In the genomic region with DNA sequence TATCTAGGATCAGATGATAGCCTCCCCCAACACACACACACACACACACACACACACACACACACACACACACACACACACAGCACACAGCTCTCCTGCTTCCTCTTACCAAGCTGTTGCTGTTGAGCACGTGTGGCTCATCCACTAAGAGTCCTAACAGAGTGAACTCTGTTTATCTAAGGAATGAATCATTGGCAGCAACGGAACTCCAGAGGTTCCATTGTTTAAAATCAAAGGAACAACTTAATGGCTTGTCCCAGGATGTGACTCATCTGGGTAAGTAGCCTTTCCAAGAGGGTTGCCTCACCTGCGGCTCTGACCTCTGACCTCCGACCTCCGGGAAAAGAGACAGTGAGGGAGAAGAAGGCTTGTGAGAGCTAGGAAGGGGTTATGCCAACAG, we compare ENCODE assay signal across 10 mouse cellular contexts. TPM values are rescaled to one million over a fixed set of nuclear protein-coding genes. Genes with fewer than 3 reads are reported as not detected.
A peak's percentile ranks its signal among the peaks of the same experiment; 100 is the strongest.
DNase-seq lines count a peak whose midpoint lies in the region; ATAC-seq and TF ChIP-seq lines count a peak whose summit lies in the region.
"Had no signal": no experiment of that assay in that cellular context is flagged by ENCODE, and none has a peak within 500 bp of the region (broad histone marks: within the 10 kb centered on the region; RNA-seq: fewer than 3 reads in every experiment).

No protein-coding gene starts in this region.

- in situ Hi-C loops in ES-E14 (cut with MboI; ENCODE audit: low sequenced_read_pairs in 2 of 2, unreplicated experiment in 2 of 2), result no loop called here

- DNase-seq in adrenal gland, adult (ENCODE audit: inconsistent age in 2 of 2, low spot score in 1 of 2), result peak; percentile 40 to 68
- no peak for DNase-seq in adrenal gland, adult 18-20 months (ENCODE audit: low spot score in 2 of 2)
- no peak for DNase-seq in ES-E14 (ENCODE audit: low read depth, low spot score)
- DNase-seq in heart, adult 9 months (ENCODE audit: low spot score in 2 of 2), result peak; percentile 35 to 71
- DNase-seq in layer of hippocampus, postnatal 10 days (ENCODE audit: low spot score in 2 of 2), result no peak
- DNase-seq in midbrain, embryonic 10.5 days (ENCODE audit: low spot score), result no peak
- DNase-seq in ovary, adult 18-20 months (ENCODE audit: low spot score), result no peak
- DNase-seq: right cerebral cortex, postnatal 14 days had no signal

- no peak overlapping the region for H3K4me3 ChIP-seq in ES-E14 (ENCODE audit: insufficient read depth in 1 of 2, low read depth in 1 of 2, low read length in 2 of 2, poor library complexity in 1 of 2, severe bottlenecking in 1 of 2)
- H3K4me3 ChIP-seq in lung, embryonic 15.5 days, result no peak overlapping the region
- no peak overlapping the region for H3K4me3 ChIP-seq in midbrain, embryonic 10.5 days
- H3K4me3 ChIP-seq: limb, embryonic 12.5 days had no signal

- no peaks in the 10 kb centered on the region for H3K27me3 ChIP-seq in lung, embryonic 15.5 days
- no peaks in the 10 kb centered on the region for H3K27me3 ChIP-seq in midbrain, embryonic 10.5 days (ENCODE audit: low read depth, poor library complexity, severe bottlenecking)
- H3K27me3 ChIP-seq: limb, embryonic 12.5 days had no signal

- H3K9me3 ChIP-seq in ES-E14 (ENCODE audit: control insufficient read depth, insufficient read depth, low read depth, low read length), result no peaks in the 10 kb centered on the region
- no peaks in the 10 kb centered on the region; the same call in 1 of the 2 replicates for H3K9me3 ChIP-seq in lung, embryonic 15.5 days
- H3K9me3 ChIP-seq in midbrain, embryonic 10.5 days (replicated peaks), result no peaks in the 10 kb centered on the region

- no peak overlapping the region for H3K27ac ChIP-seq in ES-E14 (ENCODE audit: insufficient read depth, low read depth, low read length, poor library complexity, severe bottlenecking)
- H3K27ac ChIP-seq in lung, embryonic 15.5 days, result peak overlapping the region; percentile 38; the same call in 1 of the 2 replicates
- H3K27ac ChIP-seq in midbrain, embryonic 10.5 days (replicated peaks), result no peak overlapping the region
- H3K27ac ChIP-seq: limb, embryonic 12.5 days had no signal

- H3K36me3 ChIP-seq in ES-E14 (ENCODE audit: control insufficient read depth, insufficient read depth, low read length, poor library complexity, severe bottlenecking), result no peaks in the 10 kb centered on the region
- H3K36me3 ChIP-seq in lung, embryonic 15.5 days, result no peaks in the 10 kb centered on the region
- no peaks in the 10 kb centered on the region for H3K36me3 ChIP-seq in midbrain, embryonic 10.5 days
- H3K36me3 ChIP-seq: limb, embryonic 12.5 days had no signal

- peaks cover 0 to 5% of the 10 kb centered on the region in 2 experiments; a peak in 1 of 4 replicates for H3K4me1 ChIP-seq in ES-E14 (ENCODE audit: control insufficient read depth in 2 of 2, insufficient read depth in 2 of 2, low read length in 2 of 2, poor library complexity in 1 of 2)
- peaks cover 13% of the 10 kb centered on the region for H3K4me1 ChIP-seq in lung, embryonic 15.5 days
- peaks cover 9% of the 10 kb centered on the region for H3K4me1 ChIP-seq in midbrain, embryonic 10.5 days
- H3K4me1 ChIP-seq: limb, embryonic 12.5 days had no signal

- whole genome bisulfite sequencing in lung, embryonic 15.5 days, result 6% methylated on average over 5 of the region's 5 CpGs
- WGBS in midbrain, embryonic 10.5 days, result 64% methylated on average over 5 of the region's 5 CpGs

- H3K4me2 ChIP-seq in lung, embryonic 15.5 days, result no peak overlapping the region
- H3K4me2 ChIP-seq: limb, embryonic 12.5 days had no signal

- ATAC-seq in lung, embryonic 15.5 days (ENCODE audit: borderline replicate concordance, extremely low read depth, low FRiP score, low TSS enrichment), result peak; percentile 72

- H3K9ac ChIP-seq in ES-E14 (ENCODE audit: insufficient read depth, low read depth, low read length, poor library complexity, severe bottlenecking), result no peak overlapping the region
- no peak overlapping the region for H3K9ac ChIP-seq in lung, embryonic 15.5 days
- H3K9ac ChIP-seq: limb, embryonic 12.5 days had no signal

TF ChIP-seq in ES-E14, 5 proteins besides CTCF, POLR2A, EP300 and RAD21:
- TF ChIP-seq CHD2 (IDR thresholded peaks at IDR 0.05; ENCODE audit: low read depth, low read length) (peak; percentile 66), ZNF384 (IDR thresholded peaks at IDR 0.05; ENCODE audit: low read depth, low read length) (no peak), MAFK (IDR thresholded peaks at IDR 0.05; ENCODE audit: insufficient read depth, low read depth, low read length) (no peak), ZC3H11A (IDR thresholded peaks at IDR 0.05; ENCODE audit: borderline replicate concordance, low read depth, low read length) (no peak)

RNA-seq across cellular contexts. Expression of a gene that starts 29.9 kb away (rescaled TPM):
- total RNA-seq in adrenal gland, adult 18-20 months (2021), result 10 to 100 TPM; 32.7 to 34.8 TPM
- 7.9 and 9.4 TPM in 2 replicates for total RNA-seq in ES-E14 (2012; rRNA removed)
- 22.7 and 23.4 TPM in 2 replicates for polyA plus RNA-seq in lung, embryonic 15.5 days (2015; fragmentation: Nextera tagmentation; extraction: Ambion mirVana)
- total RNA-seq in layer of hippocampus, postnatal 10 days (2021), result 10 to 100 TPM; 47.0 to 50.5 TPM
- 31.8 and 37.1 TPM in 2 replicates for polyA plus RNA-seq in midbrain, embryonic 10.5 days (2016; fragmentation: Nextera tagmentation; extraction: Ambion mirVana)

RNA-seq across cellular contexts. Expression of a gene that starts 45.3 kb away (rescaled TPM):
- total RNA-seq in adrenal gland, adult 18-20 months (2021), result 1 to 10 TPM; 7.9 to 8.8 TPM
- total RNA-seq in ES-E14 (2012; rRNA removed), result 23.9 and 43.3 TPM in 2 replicates
- polyA plus RNA-seq in lung, embryonic 15.5 days (2015; fragmentation: Nextera tagmentation; extraction: Ambion mirVana), result 46.7 and 49.8 TPM in 2 replicates
- 1 to 10 TPM; 2.1 to 2.7 TPM for total RNA-seq in layer of hippocampus, postnatal 10 days (2021)
- 16.9 and 21.4 TPM in 2 replicates for polyA plus RNA-seq in midbrain, embryonic 10.5 days (2016; fragmentation: Nextera tagmentation; extraction: Ambion mirVana)

RNA-seq across cellular contexts. Expression of a gene that starts 47.9 kb away (rescaled TPM):
- total RNA-seq in adrenal gland, adult 18-20 months (2021), result 10 to 100 TPM; 41.3 to 50.2 TPM
- 18.8 and 29.0 TPM in 2 replicates for total RNA-seq in ES-E14 (2012; rRNA removed)
- 28.4 and 31.5 TPM in 2 replicates for polyA plus RNA-seq in lung, embryonic 15.5 days (2015; fragmentation: Nextera tagmentation; extraction: Ambion mirVana)
- 10 to 100 TPM; 28.4 to 40.6 TPM for total RNA-seq in layer of hippocampus, postnatal 10 days (2021)
- 50.4 and 57.3 TPM in 2 replicates for polyA plus RNA-seq in midbrain, embryonic 10.5 days (2016; fragmentation: Nextera tagmentation; extraction: Ambion mirVana)

RNA-seq across cellular contexts. Expression of a gene that starts 48.0 kb away (rescaled TPM):
- 100 to 1,000 TPM; 139 to 162 TPM for total RNA-seq in adrenal gland, adult 18-20 months (2021)
- 191 and 202 TPM in 2 replicates for total RNA-seq in ES-E14 (2012; rRNA removed)
- 151 and 168 TPM in 2 replicates for polyA plus RNA-seq in lung, embryonic 15.5 days (2015; fragmentation: Nextera tagmentation; extraction: Ambion mirVana)
- 10 to 100 TPM; 84.1 to 95.1 TPM for total RNA-seq in layer of hippocampus, postnatal 10 days (2021)
- polyA plus RNA-seq in midbrain, embryonic 10.5 days (2016; fragmentation: Nextera tagmentation; extraction: Ambion mirVana), result 145 and 146 TPM in 2 replicates

Comparison
In these comparisons a context has a peak if more than half of its experiments do, and no peak if none do; other contexts are left out.
1. DNase-seq: peak in adrenal gland, adult (2 of 2) and heart, adult 9 months (2 of 2); none in adrenal gland, adult 18-20 months (0 of 2), ES-E14 (single experiment), layer of hippocampus, postnatal 10 days (0 of 2), midbrain, embryonic 10.5 days (single experiment) and ovary, adult 18-20 months (single experiment).